Mouse (Mus musculus) testis, adult 2 months (tissue): ENCODE measurements around the gene Fbxw4. TPM values are rescaled to one million over a fixed set of nuclear protein-coding genes. Genes with fewer than 3 reads are reported as not detected.
A peak's percentile ranks its signal among the peaks of the same experiment; 100 is the strongest.

Source experiments
- H3K27ac ChIP-seq: fragments of 200-500 bp; 2 replicates; pipeline ENCODE4 v1.5.1; 2012; ENCODE audit warnings: low read depth, low read length; ENCODE audit not compliant: control insufficient read depth, insufficient read depth
- H3K27me3 ChIP-seq: fragments of 200-500 bp; 2 replicates; pipeline ENCODE4 v1.6.1; 2012; ENCODE audit warnings: mild to moderate bottlenecking, low read length, moderate library complexity; ENCODE audit not compliant: control insufficient read depth, insufficient read depth
- H3K36me3 ChIP-seq: fragments of 200-500 bp; 2 replicates; pipeline ENCODE4 v1.6.1; 2012; ENCODE audit warnings: mild to moderate bottlenecking, low read length; ENCODE audit not compliant: control insufficient read depth, insufficient read depth
- H3K4me1 ChIP-seq: fragments of 200-500 bp; 2 replicates; pipeline ENCODE4 v1.6.1; 2012; ENCODE audit warnings: low read length; ENCODE audit not compliant: control insufficient read depth, insufficient read depth
- H3K4me3 ChIP-seq: fragments of 200-500 bp; 2 replicates; pipeline ENCODE4 v1.5.1; 2012; ENCODE audit warnings: low read depth, mild to moderate bottlenecking, low read length, moderate library complexity, mixed read lengths; ENCODE audit not compliant: control insufficient read depth
- CTCF ChIP-seq: fragments of 200-500 bp; IDR thresholded peaks from 2 replicates; pipeline ENCODE4 v1.5.1; 2012; ENCODE audit warnings: low read depth, mild to moderate bottlenecking, inconsistent platforms, low read length, moderate library complexity; ENCODE audit not compliant: control insufficient read depth, insufficient read depth, insufficient replicate concordance
- POLR2A ChIP-seq: fragments of 200-500 bp; IDR thresholded peaks from 2 replicates; pipeline ENCODE4 v1.6.1; 2012; ENCODE audit warnings: low read depth, mild to moderate bottlenecking, inconsistent platforms, low read length, moderate library complexity; ENCODE audit not compliant: control insufficient read depth
- polyA plus RNA-seq: library from polyadenylated mRNA; depleted of rRNA; stranded (reverse); fragments of >200 nt; gene quantifications from 2 replicates; pipeline ENCODE4 v1.2.3, GENCODE M21; 2012

Fbxw4 gene
- polyA plus RNA-seq, 1 experiment: 21.5 TPM

DNA sequence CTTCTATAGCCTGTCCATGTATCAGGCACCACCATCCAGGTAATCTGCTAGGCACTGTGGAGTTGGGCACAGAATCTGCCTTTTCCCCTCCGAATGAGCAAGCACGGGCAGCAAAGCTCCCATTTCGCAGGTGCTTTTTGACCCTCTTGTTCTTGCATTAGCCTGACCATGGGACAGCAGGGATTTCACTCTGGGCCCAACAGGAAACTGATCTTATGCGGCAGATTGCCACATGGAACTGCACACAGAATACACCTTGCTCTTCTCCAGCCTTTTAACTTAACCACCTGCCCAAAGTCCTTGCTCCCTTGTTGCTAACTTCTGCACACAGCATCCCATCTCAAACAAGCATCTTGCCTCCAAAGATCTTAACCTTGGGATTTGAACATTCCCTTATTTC lies 26.9 kb upstream of the Fbxw4 start:
- Histone ChIP-seq H3K4me1 (no peaks in the 10 kb centered on the region), H3K27ac (no peak overlapping the region), H3K36me3 (no peaks in the 10 kb centered on the region), H3K4me3 (no peak overlapping the region), H3K27me3 (no peaks in the 10 kb centered on the region)
- TF ChIP-seq POLR2A (no peak), CTCF (no peak)

DNA sequence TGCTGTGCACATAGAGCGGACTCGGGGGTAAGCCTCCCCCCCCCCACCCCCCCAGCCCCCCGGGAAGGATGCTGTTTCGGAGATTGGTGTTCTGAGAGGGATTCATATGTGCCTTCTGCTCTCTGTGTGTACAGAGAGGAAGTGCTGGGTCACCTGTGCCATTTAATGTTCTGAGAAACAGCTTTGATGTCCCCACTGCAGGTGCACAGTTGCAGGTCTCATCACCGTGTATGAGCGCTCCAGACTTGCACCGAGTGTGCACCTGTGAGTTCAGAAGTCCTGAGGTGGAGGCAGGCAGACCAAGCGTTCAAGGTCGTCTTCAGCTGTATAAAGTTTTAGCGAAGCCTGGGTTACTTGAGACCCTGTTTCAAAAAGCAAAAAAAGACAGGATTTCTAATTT lies 23.6 kb upstream of the Fbxw4 start:
- H3K36me3 ChIP-seq: no peaks in the 10 kb centered on the region
- H3K4me3 ChIP-seq: no peak overlapping the region
- H3K4me1 ChIP-seq: no peaks in the 10 kb centered on the region
- no peaks in the 10 kb centered on the region for H3K27me3 ChIP-seq
- no peak for TF ChIP-seq CTCF
- TF ChIP-seq POLR2A: no peak
- no peak overlapping the region for H3K27ac ChIP-seq

- H3K27ac ChIP-seq: no peak overlapping the region
- H3K27me3 ChIP-seq: no peaks in the 10 kb centered on the region; the same call in 1 of the 2 replicates
- peaks cover 7% of the 10 kb centered on the region for H3K4me1 ChIP-seq
- TF ChIP-seq POLR2A (no peak), CTCF (no peak)
- H3K4me3 ChIP-seq: no peak overlapping the region
- no peaks in the 10 kb centered on the region for H3K36me3 ChIP-seq
Observed at GRCm38 (mm10) chr19:45680495-45681130, 20.5 kb upstream of the Fbxw4 start.

DNA sequence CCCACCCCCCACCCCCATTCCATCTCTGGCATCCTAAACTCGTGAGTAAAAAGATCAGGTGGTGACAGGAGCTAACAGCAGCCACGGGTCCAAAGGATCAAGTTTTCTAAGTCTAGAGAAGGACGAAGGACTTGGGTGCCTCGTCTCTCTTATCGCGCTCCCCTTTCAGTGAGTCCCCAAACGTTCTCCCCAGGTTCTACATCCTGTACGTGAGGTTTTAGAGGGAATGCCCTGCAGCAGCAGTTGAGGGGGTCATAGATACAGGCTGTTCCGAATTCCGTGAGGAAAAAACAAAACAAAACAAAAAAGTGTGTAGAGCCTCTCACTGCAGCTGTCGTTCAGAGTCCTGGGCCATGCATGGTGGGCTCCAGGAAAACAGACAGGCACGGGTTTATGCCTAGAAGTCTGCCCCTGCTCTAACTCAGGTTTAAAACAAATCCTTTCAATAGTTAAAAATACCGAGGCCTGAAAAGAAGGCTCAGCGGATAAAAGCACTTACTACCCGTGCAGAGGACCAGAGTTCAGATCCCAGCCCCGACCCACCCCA lies 16.7 kb upstream of the Fbxw4 start:
- Histone ChIP-seq H3K4me1 (peaks cover 7% of the 10 kb centered on the region), H3K27ac (no peak overlapping the region)
- TF ChIP-seq CTCF (no peak), POLR2A (no peak)

GRCm38 (mm10) chr19:45675720-45676581 lies 15.8 kb upstream of the Fbxw4 start:
- Histone ChIP-seq H3K4me3 (peak overlapping the region; percentile 1), H3K36me3 (no peaks in the 10 kb centered on the region), H3K27me3 (no peaks in the 10 kb centered on the region; the same call in 1 of the 2 replicates), H3K4me1 (peaks cover 7% of the 10 kb centered on the region), H3K27ac (no peak overlapping the region)
- TF ChIP-seq POLR2A: no peak
- no peak for TF ChIP-seq CTCF

More for the DNA sequence above, 16.7 kb upstream of the Fbxw4 start:
- Histone ChIP-seq H3K36me3 (no peaks in the 10 kb centered on the region), H3K27me3 (no peaks in the 10 kb centered on the region; the same call in 1 of the 2 replicates), H3K4me3 (no peak overlapping the region)

GRCm38 (mm10) chr19:45675196-45675595 lies 15.1 kb upstream of the Fbxw4 start:
- H3K4me1 ChIP-seq: peaks cover 7% of the 10 kb centered on the region
- no peak overlapping the region for H3K4me3 ChIP-seq
- H3K36me3 ChIP-seq: no peaks in the 10 kb centered on the region
- no peaks in the 10 kb centered on the region; the same call in 1 of the 2 replicates for H3K27me3 ChIP-seq
- no peak for TF ChIP-seq POLR2A
- no peak for TF ChIP-seq CTCF
- no peak overlapping the region for H3K27ac ChIP-seq

GRCm38 (mm10) chr19:45672971-45673370 lies 12.9 kb upstream of the Fbxw4 start:
- H3K4me1 ChIP-seq: peaks cover 7% of the 10 kb centered on the region
- H3K27ac ChIP-seq: no peak overlapping the region
- no peak overlapping the region for H3K4me3 ChIP-seq
- TF ChIP-seq CTCF (no peak), POLR2A (no peak)
- H3K36me3 ChIP-seq: no peaks in the 10 kb centered on the region
- H3K27me3 ChIP-seq: no peaks in the 10 kb centered on the region; the same call in 1 of the 2 replicates
